Mouse (Mus musculus): ENCODE measurements around the gene Phc2.

Phc2 gene

DNA sequence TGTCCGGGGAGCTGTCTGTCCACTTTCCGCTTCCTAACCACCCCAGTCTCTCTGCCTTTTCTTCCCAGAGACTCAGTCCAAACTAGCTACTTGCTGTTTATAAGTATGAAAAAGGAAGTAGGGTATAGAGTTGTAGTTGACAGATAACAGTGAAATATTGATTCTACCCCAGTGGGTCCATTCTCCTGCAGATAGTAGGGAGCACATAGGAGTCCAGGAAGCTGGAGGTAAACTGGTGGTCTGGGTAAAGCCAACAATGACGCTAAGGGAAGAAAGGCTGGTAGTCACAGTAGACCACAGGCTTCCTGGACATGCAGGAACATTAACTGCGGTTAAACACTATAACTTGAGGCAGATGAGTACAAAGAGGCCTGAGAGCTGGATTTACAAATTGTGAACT lies 36.7 kb downstream of the Phc2 start:
- no peak for DNase-seq (ENCODE audit: low spot score in 2 of 2)

DNA sequence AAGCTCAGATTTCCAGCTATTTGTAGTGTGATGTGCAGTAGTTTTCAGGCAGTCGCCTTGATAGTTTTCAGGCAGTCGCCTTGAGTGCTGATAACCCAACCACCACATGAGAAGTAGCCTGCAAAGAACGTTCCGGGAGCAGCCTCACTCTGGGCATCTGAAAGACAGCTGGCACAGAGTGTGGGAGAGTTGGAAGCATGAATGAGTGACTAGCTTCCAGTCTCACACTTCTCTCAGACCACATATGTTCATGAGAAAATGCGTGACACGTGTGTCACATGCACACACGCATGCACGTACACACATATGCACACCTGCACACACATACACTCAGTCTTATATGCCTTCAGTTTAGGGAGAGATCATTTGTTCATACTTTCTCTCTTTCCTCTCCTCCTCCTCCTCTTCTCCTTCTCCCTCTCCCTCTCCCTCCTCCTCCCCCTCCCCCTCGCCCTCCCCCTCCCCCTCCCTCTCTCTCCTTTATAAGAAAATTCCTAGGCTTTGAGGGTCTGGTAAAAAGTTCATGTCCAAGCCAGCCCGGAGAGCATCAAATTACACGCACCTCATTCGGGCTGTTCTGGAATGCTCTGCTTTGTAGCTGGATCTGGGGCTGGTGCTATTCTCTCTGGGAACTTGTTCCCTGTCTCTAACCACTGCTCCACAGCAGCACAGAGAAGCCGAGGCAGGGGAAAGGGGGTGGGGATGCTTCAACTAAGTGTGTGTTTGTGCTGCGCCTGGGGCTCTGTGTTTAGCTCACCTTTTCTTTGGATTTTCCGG lies 37.8 kb downstream of the Phc2 start:
- DNase-seq (ENCODE audit: low spot score in 2 of 2), result no peak

DNA sequence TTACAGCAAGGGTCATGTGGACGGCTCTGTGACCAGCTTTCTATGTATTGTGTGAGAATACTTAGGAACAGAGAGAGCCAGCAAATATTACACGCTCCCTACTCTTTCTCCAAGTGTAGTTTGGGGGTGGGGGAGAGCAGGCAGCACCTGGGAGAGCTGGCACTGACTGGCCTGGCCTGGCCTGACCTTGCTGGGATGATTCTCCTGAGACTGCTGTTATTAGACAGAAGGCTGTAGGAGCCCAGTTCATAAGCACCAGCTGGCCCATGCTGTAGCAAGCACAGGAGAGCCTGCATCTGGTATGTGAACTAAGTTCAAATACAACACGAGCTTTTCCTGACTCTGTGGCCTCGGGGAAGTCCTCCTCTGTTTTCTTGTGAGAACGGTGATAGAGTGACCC lies 38.7 kb downstream of the Phc2 start:
- no peak for DNase-seq (ENCODE audit: low spot score in 2 of 2)

DNA sequence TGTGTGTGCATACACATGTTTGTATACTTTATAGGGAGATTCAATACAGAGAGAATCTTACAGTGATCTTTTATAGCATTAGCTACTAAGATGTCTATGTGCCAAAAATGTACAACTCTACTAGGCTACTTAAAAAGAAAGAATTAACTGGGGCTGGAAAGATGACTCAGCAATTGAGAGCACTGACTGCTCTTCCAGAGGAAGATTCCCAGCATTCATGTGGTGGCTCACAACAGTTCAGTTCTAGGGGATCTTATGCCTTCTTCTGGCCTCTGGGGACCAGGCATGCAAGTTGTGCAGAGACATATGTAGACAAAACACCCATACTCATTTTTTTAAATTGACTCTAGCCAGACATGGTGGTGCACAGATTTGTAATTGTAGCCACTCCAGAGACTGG lies 39.8 kb downstream of the Phc2 start:
- DNase-seq (ENCODE audit: low spot score in 2 of 2), result no peak

DNA sequence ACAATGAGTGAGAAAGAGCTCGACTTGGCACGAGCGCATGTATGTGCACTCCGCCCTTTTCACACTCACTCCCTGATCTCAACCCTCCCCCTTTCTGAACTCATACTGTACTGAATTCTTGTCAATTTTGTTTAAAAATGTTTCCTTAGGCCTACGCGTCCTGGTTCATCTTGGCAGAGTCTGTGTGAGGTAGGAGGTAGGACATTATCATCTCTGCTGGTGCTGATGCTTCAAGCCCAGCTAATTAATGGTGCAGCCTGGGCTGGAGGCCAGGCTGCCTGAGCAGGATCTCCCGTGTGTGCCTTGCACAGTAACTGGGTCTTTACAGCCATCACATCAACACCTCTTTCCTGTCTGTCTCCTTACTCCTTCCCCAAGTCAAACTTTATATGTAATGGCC lies 40.6 kb downstream of the Phc2 start:
- DNase-seq (ENCODE audit: low spot score in 2 of 2), result no peak

DNA sequence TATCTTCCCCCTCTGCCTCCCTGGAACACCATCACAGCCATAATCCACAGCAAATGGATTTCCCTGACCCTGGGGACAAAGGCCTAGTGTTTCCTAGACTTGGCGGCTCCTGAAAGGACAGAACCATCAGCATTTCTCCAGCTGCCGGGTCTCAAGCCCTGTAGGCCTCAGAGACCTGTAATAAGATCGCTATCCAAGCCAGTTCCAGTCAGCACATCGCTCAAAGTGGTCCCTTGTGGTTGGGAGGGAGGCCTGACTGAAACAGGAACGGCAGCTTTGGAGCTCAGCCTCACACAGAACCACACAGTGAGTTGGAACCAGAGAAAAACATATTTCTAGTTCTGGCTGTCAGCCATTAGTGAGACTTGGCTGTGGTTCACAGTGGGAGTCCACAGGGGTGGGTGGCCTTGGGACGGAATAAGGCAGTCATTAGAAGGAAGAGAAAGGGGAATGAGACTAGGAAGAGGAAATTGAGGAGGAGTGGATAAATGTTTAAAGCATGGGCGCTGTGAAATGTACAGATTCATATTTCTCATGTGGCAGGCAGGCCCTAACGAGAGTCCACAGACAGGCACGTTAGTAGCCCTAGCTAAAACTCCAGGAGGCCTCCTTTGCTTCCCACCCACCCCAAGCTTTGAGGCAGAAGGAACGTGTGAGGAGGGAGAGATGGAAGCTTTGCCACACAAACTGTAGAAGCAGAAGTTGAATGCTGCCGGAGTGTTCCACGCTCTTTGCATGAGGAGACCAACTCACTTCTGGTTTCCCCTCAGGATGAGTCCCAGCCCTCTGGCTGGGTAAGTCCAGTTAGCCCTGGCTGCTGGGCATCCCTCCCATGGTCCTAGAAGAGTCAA lies 43.7 kb downstream of the Phc2 start:
- DNase-seq (ENCODE audit: low spot score in 2 of 2), result peak in 1 of 2 experiments; percentile 47

DNA sequence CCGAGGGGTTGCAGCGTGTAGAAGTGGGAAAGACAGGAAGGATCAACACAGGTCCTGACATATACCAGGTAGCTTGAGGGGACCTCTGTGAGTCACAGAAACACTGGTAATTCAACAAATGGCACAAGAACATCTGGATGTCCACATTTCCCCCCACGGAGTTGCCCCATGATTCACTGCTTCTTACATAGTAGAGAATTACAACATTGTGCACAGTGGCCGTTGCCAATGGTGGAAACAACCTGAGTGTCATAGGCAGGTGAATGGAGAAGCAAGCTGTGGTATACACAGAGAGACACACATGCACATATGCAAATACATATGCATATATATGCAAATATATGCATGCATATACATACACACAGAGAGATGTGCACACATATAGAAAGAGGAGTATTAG lies 45.4 kb downstream of the Phc2 start:
- no peak for DNase-seq (ENCODE audit: low spot score in 2 of 2)

DNA sequence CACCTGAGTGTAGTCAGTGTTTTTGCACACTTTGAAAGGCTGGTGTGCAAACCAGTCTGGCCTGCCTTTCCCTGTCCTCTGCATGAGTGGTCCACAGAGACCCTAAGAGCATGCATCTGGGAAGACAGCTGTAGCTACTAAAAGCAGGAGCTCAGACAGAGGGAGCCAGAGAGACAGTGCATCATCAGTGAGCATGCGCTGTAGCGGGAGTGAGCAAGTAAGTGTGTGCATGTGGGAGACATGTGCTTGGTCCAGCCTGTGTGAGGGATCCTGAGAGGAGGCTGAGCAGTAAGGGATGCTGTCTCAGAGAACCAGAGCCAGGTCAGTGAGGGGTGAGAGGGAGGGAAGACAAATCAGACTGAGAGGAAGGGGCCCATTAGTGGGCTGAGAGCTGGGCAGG lies 46.0 kb downstream of the Phc2 start:
- DNase-seq (ENCODE audit: low spot score in 2 of 2), result no peak

DNA sequence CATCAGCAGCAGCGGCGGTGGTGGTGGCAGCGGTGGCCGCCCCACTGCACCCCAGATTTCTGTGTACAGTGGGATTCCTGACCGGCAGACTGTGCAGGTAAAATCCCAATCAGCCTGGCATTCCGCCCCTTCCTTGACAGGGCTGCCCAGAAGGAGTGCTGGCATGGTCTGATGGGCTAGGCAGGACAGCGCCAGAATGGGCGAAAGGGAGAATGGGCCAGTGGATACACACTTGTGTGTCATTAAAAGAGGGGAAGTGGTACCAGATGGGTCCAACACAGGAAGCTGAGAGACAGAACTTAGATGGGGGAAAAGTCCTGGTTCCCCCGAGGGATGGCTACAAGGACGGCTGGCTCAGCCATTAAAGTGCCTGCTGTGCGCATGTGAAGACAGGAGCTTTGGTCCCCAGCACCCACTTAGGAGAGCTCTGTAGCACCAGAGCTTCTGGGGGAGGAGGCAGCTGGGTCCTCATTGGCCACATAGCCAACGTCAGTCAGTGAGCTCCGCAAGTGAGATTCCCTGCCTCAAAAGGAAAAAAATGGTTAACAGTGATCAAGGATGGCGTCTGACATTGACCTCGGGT lies 50.7 kb downstream of the Phc2 start:
- DNase-seq (ENCODE audit: low spot score in 2 of 2), result no peak

DNA sequence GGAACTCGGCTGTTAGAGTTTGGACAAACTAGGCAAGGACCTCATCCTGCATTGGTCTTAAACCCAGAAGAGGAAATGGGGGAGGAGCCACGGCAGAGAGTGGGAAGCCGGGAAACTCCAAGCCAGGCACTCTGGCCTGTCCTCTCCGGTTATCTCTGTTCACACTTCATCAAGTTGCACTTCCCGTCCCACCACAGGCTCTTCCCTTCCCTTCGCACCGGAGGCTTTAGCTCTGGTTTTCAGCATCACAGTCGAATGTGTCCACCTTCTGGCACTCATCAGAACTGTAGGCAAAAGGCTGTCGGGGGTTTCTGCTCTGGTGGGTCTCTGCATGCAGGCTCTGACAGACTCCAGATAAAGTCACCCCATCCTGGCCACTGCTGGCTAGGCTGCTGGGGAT lies 52.1 kb downstream of the Phc2 start:
- no peak for DNase-seq (ENCODE audit: low spot score in 2 of 2)

DNA sequence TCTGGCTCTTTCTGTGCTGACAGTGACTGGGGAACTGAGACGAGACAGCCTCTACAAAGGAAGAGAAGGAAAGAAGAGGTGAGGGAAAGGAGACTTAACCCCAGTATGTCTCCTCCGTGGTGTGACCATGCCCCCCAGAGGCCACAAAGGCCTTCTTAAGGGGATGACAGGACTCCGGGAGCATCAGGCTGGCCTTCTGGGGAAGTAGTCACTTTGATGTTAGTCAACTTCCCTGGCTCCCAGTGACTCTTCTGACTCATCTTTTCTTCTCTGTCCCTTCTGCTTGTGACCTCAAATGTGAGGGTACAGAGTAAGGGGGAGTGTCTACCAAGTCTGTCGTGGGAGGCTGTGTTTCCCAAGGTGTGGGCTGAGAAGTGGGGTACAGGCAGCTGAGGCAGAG lies 52.9 kb downstream of the Phc2 start:
- DNase-seq (ENCODE audit: low spot score in 2 of 2), result no peak

DNA sequence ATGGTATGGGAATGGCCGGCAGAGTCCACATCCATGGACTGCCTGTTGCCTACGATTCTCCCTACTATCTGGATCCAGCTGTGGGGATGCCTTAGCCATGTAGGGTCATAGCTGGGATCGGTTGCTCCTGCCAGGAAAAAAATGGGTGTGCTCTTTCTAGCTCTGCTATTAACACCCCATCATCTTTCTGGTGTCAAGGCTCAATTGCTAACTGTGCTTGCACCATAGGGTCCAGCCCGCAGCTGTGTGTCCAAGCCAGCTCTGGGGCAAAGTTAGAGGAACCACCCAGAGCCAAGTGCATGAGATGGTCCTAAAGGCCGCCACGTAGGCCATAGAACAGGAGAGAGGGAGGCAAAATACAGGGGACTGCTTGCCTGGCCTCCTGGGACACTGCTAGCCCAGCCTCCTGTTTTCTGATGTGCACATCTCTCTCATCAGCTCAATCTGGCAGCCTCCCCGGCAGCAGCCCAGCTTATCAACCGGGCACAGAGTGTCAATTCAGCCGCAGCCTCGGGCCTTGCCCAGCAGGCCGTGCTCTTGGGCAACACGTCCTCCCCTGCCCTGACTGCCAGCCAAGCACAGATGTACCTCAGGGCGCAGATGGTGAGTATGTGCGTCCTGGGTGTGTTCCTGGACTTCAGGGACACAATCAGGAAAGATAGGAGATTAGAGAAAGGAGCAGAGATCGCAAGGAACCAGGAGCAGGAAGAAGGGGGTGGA lies 54.7 kb downstream of the Phc2 start:
- DNase-seq (ENCODE audit: low spot score in 2 of 2), result no peak

DNA sequence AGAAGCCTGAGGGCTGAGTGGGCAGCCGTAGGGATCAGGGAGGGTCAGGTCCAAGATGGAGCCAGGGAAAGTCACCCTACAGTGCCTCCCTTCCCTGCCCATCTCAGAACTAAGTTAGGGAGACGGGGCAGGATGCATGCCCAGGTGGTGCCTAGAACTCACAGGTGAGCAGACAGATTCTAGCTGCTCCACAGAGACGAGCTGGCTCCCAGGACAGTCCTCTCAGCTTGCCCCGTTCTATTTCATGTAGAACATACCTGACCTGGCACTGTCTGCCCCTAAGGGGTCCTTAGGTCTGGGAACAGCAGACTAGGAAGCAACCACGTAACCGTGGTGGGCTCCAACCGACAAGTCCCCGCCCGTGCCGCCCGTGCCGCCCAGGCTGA lies 55.3 kb downstream of the Phc2 start:
- DNase-seq (ENCODE audit: low spot score in 2 of 2), result no peak

DNA sequence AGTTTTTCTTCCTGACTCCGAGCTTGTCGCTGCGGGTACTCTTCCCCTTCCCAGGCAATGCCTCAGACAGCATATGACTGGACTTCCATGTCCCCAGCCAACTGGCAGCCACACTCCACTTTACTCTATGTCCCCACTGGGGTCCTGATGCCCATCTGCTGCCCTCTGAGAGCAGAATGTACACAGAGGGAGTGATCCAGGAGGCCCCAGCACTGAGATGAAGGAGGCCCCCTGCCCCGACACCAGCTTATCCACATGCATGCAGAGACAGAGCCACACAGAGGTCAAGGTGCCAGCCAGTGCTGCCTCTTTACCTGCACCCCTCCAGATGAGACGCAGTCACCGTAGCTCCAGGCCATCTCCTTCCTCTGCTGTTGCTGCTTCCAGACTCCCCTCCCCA lies 55.8 kb downstream of the Phc2 start:
- no peak for DNase-seq (ENCODE audit: low spot score in 2 of 2)

DNA sequence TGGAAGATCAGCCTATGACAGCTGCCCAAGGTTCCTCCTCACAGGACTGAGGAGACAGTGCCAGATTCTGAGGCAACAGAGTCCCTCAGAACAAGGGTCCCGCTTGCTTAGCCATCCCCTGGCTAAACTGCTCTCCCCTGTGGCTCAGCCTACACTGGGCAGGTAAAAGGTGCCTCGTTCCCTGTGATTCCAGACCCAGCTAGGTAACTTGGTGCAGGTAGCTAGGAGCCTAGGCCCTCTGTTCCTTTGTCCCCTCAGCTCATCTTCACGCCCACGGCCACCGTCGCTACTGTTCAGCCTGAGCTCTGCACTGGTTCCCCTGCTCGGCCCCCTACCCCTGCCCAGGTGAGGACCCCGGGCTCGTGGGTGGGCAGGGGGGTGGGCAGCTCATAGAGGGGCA lies 56.3 kb downstream of the Phc2 start:
- no peak for DNase-seq (ENCODE audit: low spot score in 2 of 2)

DNA sequence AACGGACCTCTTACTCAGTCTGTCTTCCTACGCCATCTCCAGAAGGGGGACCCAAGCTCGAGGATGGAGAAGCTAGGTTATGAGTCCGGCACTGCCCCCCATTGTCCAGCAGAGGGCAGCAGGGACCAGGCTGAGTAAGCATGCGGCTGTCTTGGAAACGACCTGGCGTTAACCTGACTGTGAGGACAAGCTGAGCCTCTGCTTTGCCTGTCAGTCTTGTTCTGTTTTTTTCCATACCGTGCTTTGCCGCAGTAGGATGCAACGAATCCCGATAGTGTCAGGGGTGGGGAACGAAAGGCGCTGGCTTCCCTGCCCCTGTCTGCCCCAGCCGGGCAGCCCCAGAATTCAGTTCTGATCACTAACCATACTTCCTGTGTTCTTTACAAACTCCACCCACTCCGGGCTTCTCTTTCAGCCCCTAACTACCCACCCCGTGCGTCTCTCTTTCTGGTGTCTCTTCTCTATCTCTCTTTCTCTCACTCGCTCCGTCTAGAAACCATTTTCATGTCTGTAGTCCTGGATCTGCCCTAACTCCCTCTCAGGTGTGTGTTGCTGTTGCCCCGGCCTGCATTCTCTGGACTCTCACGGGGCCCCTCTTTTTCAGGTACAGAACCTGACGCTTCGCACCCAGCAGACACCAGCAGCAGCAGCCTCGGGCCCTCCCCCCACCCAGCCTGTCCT lies 57.1 kb downstream of the Phc2 start:
- DNase-seq (ENCODE audit: low spot score in 2 of 2), result peak; percentile 88 to 92

DNA sequence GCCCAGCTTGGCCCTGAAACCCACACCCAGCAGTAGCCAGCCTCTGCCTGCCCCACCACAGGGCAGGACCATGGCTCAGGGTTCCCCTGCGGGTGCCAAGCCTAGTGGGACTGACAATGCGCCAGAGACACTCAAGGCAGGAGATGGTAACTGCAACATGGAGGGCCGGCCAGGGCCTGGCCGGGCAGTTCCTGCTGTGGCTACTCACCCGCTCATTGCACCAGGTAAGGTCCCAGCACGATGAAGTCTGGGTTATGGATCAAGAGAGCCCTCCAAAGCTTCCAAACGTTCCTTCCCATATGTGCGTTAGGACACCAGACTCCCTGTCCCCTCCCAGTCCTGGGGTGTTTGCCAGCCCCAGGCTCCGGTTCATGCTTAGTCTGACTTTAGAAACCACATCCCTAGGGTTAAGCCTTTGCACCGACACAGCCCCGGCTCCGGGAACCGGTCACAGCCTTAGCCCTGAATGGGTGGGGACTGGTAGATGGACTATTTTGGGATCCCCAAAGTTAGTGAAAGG lies 57.7 kb downstream of the Phc2 start:
- DNase-seq (ENCODE audit: low spot score in 2 of 2), result no peak

DNA sequence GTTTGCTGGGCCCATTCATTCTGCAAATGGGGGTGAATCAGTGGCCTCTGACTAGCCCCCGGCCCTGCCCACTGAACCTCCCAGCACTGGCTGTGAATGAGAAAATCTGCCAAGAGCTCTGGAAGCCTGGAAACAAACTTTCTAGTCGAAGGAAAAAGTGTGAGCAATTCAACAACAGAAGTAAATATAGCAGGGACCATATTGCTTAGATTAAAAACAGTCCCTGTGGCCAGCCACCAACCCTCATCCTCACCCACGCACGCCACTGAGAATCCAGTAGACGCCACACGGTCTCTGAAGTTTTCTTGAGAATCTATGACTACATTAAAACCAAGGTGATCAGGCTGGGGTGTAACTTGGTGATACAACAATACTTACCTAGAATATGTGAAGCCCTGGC lies 58.4 kb downstream of the Phc2 start:
- no peak for DNase-seq (ENCODE audit: low spot score in 2 of 2)

DNA sequence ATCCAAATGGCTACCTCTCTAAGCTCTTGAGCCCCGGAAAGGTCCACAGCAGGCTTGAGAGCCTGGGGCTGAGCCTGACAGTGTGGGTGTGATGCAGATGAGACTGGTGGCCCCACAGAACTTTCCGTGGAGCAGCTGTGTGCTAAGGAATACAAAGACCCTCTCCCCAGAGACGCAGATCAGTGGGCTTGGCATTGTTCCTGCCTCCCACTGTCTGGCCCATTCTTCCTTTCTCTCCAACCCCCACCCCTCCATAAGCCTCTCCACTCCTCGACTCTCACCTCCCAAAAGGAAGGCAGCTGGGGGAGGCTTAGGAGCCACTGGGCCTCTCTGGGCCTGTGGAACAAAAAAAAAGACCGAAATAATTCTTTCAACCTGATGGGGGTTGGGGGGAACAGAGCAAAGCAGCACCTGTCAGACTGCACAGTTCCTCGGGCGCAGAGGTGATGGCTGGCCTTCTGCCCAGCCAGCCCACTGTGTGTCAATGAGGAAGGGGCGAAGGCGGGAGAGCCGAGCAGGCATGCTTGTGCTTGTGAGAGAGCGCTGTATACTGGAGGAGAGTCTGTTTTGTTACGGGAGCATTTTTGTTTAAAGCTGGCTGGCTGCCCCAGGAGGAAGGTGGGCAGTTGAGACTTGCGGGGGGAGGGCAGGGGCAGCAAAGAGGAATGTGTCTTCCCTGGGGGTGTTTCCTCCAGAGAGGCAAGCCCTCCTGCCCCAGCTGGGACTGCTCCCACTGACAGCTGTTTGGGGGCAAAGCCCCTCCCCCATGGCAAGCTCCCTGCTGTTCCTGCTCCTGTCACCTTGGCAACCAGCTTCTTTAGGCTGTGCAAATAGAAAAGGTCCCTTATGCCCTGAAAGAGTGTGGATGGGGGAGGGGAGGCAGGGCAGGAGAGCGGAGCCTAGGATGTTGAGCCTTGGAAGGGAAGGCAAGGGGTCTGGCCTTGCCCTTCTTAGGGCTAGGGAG lies 61.0 kb downstream of the Phc2 start:
- no peak for DNase-seq (ENCODE audit: low spot score in 2 of 2)

DNA sequence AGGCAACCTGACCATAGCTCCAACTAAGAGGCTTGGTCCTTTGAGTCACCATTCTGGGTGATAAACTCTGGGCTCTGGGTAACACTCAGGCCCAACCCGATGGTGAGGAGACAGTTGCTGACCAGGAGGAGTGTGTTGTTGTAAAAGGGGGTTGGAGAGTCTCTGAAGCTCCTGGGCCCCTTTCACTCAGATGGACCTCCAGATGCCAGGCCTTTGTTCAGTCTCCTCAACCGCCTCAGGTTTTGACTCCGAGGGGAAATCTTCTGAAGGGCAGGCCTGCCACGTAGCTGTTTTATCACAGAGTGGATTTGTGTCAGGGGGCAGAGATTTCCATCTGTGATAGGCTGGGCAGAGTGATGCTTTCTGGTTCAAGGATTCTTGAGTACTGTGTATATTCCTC lies 61.8 kb downstream of the Phc2 start:
- DNase-seq (ENCODE audit: low spot score in 2 of 2), result no peak
